Mouse (Mus musculus) midbrain, embryonic 16.5 days (tissue): Measurements from ENCODE around the gene Tmem274. TPM values are rescaled to one million over a fixed set of nuclear protein-coding genes. Genes with fewer than 3 reads are reported as not detected.

Source experiments
- ATAC-seq: fragments of 200-750 bp; cut with Nextera tagmentation; 2 replicates; pipeline ENCODE4 v1.8.0; 2017; ENCODE audit warnings: moderate TSS enrichment
- H3K27ac ChIP-seq: fragments of 300-500 bp; sonication (generic); 2 replicates; pipeline ENCODE4 v1.5.1; 2014; ENCODE audit warnings: mild to moderate bottlenecking, low read length, mixed read lengths
- H3K27me3 ChIP-seq: fragments of 300-500 bp; sonication (generic); 2 replicates; pipeline ENCODE4 v1.6.1; 2014; ENCODE audit warnings: low read depth, low read length, mixed read lengths; ENCODE audit not compliant: control insufficient read depth, insufficient read depth
- H3K36me3 ChIP-seq: fragments of 300-500 bp; sonication (generic); 2 replicates; pipeline ENCODE4 v1.6.1; 2014; ENCODE audit warnings: mild to moderate bottlenecking, low read length, moderate library complexity, mixed read lengths; ENCODE audit not compliant: control insufficient read depth, insufficient read depth
- H3K4me1 ChIP-seq: fragments of 300-500 bp; sonication (generic); 2 replicates; pipeline ENCODE4 v1.6.1; 2014; ENCODE audit warnings: mild to moderate bottlenecking, low read length, mixed read lengths; ENCODE audit not compliant: control insufficient read depth, insufficient read depth
- H3K4me2 ChIP-seq: fragments of 300-500 bp; sonication (generic); 2 replicates; pipeline ENCODE4 v1.6.1; 2014; ENCODE audit warnings: mild to moderate bottlenecking, low read length, mixed read lengths
- H3K4me3 ChIP-seq: fragments of 300-500 bp; sonication (generic); 2 replicates; pipeline ENCODE4 v1.5.1; 2014; ENCODE audit warnings: low read depth, mild to moderate bottlenecking, low read length, moderate library complexity, mixed read lengths
- H3K9ac ChIP-seq: fragments of 300-500 bp; sonication (generic); 2 replicates; pipeline ENCODE4 v1.6.1; 2014; ENCODE audit warnings: low read depth, low read length, mixed read lengths
- H3K9me3 ChIP-seq: fragments of 300-500 bp; sonication (generic); replicated peaks from 2 replicates; pipeline ENCODE4 v1.6.1; 2014; ENCODE audit warnings: mild to moderate bottlenecking, low read length, mixed read lengths; ENCODE audit not compliant: control insufficient read depth, poor library complexity, severe bottlenecking
- WGBS: fragments of 180-500 bp; shearing (Covaris S2); extraction: QIAGEN DNeasy Blood & Tissue Kit; methylation state at CpG from one replicate; pipeline ENCODE4 v1.1.7; 2014; 5-methylcytosine and 5-hydroxymethylcytosine counted together
- polyA plus RNA-seq: library from polyadenylated mRNA; unstranded; fragments of >200 nt; fragmentation: Nextera tagmentation; extraction: Ambion mirVana; gene quantifications from 2 replicates; pipeline ENCODE4 v1.2.1, GENCODE M21; 2015

Gene Tmem274
- polyA plus RNA-seq, 1 experiment from 2014 or later = not detected

GRCm38 (mm10) chr4:149506904-149507303 is 29.7 kb downstream of the Tmem274 start:
- H3K27ac ChIP-seq = no peak overlapping the region
- H3K4me1 ChIP-seq = peaks cover 3% of the 10 kb centered on the region; the same call in 1 of the 2 replicates
- H3K27me3 ChIP-seq = no peaks in the 10 kb centered on the region
- ATAC-seq = no peak
- H3K9me3 ChIP-seq = no peaks in the 10 kb centered on the region
- no peak overlapping the region for H3K9ac ChIP-seq
- no peak overlapping the region for H3K4me3 ChIP-seq
- 83% methylated on average over 3 of the region's 3 CpGs for WGBS
- peaks cover 5% of the 10 kb centered on the region; the same call in 1 of the 2 replicates for H3K36me3 ChIP-seq
- H3K4me2 ChIP-seq = no peak overlapping the region

- Histone ChIP-seq H3K36me3 (no peaks in the 10 kb centered on the region), H3K9me3 (no peaks in the 10 kb centered on the region), H3K4me3 (no peak overlapping the region), H3K9ac (no peak overlapping the region), H3K27ac (no peak overlapping the region), H3K4me1 (peaks cover 3% of the 10 kb centered on the region; the same call in 1 of the 2 replicates), H3K27me3 (no peaks in the 10 kb centered on the region), H3K4me2 (no peak overlapping the region)
- WGBS = 38% methylated on average over 6 of the region's 6 CpGs
- no peak for ATAC-seq
Measured at GRCm38 (mm10) chr4:149511221-149511646, 34.1 kb downstream of the Tmem274 start.

- no peak for ATAC-seq
- WGBS = 78% methylated on average over 7 of the region's 7 CpGs
Measured at GRCm38 (mm10) chr4:149512072-149512471, 34.9 kb downstream of the Tmem274 start.

GRCm38 (mm10) chr4:149515706-149516105 is 38.5 kb downstream of the Tmem274 start:
- Histone ChIP-seq H3K9me3 (no peaks in the 10 kb centered on the region), H3K4me1 (peaks cover 17% of the 10 kb centered on the region), H3K4me3 (no peak overlapping the region), H3K36me3 (no peaks in the 10 kb centered on the region), H3K27ac (no peak overlapping the region), H3K4me2 (no peak overlapping the region), H3K9ac (no peak overlapping the region), H3K27me3 (no peaks in the 10 kb centered on the region)
- 84% methylated on average over 5 of the region's 5 CpGs for WGBS
- no peak for ATAC-seq

More at GRCm38 (mm10) chr4:149512072-149512471, 34.9 kb downstream of the Tmem274 start:
- no peaks in the 10 kb centered on the region for H3K27me3 ChIP-seq
- H3K4me2 ChIP-seq = no peak overlapping the region
- peaks cover 3% of the 10 kb centered on the region; the same call in 1 of the 2 replicates for H3K4me1 ChIP-seq
- H3K9ac ChIP-seq = 0 out of 2 replicates have a peak overlapping the region, but pooled peaks have one; percentile 14
- no peak overlapping the region for H3K27ac ChIP-seq
- no peak overlapping the region for H3K4me3 ChIP-seq
- no peaks in the 10 kb centered on the region for H3K9me3 ChIP-seq
- no peaks in the 10 kb centered on the region for H3K36me3 ChIP-seq

- peak; percentile 98 for ATAC-seq
- Histone ChIP-seq H3K4me3 (peak within 1 kb of the TSS; percentile 88), H3K27me3 (no peaks in the 10 kb centered on the region), H3K27ac (peak within 1 kb of the TSS; percentile 56), H3K36me3 (no peaks in the 10 kb centered on the region), H3K4me1 (peaks cover 15% of the 10 kb centered on the region), H3K4me2 (peak within 1 kb of the TSS; percentile 94), H3K9me3 (no peaks in the 10 kb centered on the region), H3K9ac (peak within 1 kb of the TSS; percentile 92)
- under 1% methylated on average over 39 of the region's 46 CpGs for WGBS
Measured at GRCm38 (mm10) chr4:149517868-149518340, 40.7 kb downstream of the Tmem274 start, which contains the start of gene Ctnnbip1. Gene Ctnnbip1, plus strand, starts transcription at chr4:149518236.

GRCm38 (mm10) chr4:149518351-149519220 is 41.4 kb downstream of the Tmem274 start:
- Histone ChIP-seq H3K4me1 (peaks cover 15% of the 10 kb centered on the region), H3K27ac (peak overlapping the region; percentile 56), H3K36me3 (no peaks in the 10 kb centered on the region), H3K4me2 (peak overlapping the region; percentile 94), H3K9ac (peak overlapping the region; percentile 92), H3K9me3 (no peaks in the 10 kb centered on the region), H3K27me3 (no peaks in the 10 kb centered on the region), H3K4me3 (peak overlapping the region; percentile 88)
- 1% methylated on average over 38 of the region's 52 CpGs for WGBS
- no peak for ATAC-seq

GRCm38 (mm10) chr4:149521258-149521657 is 44.1 kb downstream of the Tmem274 start:
- Histone ChIP-seq H3K4me2 (no peak overlapping the region), H3K36me3 (no peaks in the 10 kb centered on the region), H3K4me3 (no peak overlapping the region), H3K9me3 (no peaks in the 10 kb centered on the region), H3K4me1 (peaks cover 21% of the 10 kb centered on the region), H3K27ac (no peak overlapping the region), H3K9ac (no peak overlapping the region), H3K27me3 (no peaks in the 10 kb centered on the region)
- ATAC-seq = no peak
- 68% methylated on average over 10 of the region's 10 CpGs for WGBS

- H3K27me3 ChIP-seq = no peaks in the 10 kb centered on the region
- peaks cover 24% of the 10 kb centered on the region for H3K4me1 ChIP-seq
- no peak overlapping the region for H3K27ac ChIP-seq
- H3K9ac ChIP-seq = no peak overlapping the region
- no peaks in the 10 kb centered on the region for H3K36me3 ChIP-seq
- no peak for ATAC-seq
- 70% methylated on average over 6 of the region's 6 CpGs for WGBS
- no peak overlapping the region for H3K4me2 ChIP-seq
- no peak overlapping the region for H3K4me3 ChIP-seq
- H3K9me3 ChIP-seq = no peaks in the 10 kb centered on the region
Measured at GRCm38 (mm10) chr4:149523961-149524360, 46.8 kb downstream of the Tmem274 start.

- Histone ChIP-seq H3K4me3 (no peak overlapping the region), H3K27ac (no peak overlapping the region), H3K4me1 (peaks cover 19% of the 10 kb centered on the region), H3K36me3 (no peaks in the 10 kb centered on the region), H3K9me3 (no peaks in the 10 kb centered on the region), H3K4me2 (no peak overlapping the region), H3K27me3 (no peaks in the 10 kb centered on the region), H3K9ac (no peak overlapping the region)
- ATAC-seq = no peak
- 88% methylated on average over 4 of the region's 4 CpGs for WGBS
Measured at GRCm38 (mm10) chr4:149525170-149525569, 48.0 kb downstream of the Tmem274 start.
